18 mouse cellular contexts compared by ENCODE assay signal in genomic region chr16:31945372-31945771, GRCm38 (mm10). TPM values are rescaled to one million over a fixed set of nuclear protein-coding genes. Genes with fewer than 3 reads are reported as not detected.
DNase-seq lines count a peak whose midpoint lies in the region; ATAC-seq and TF ChIP-seq lines count a peak whose summit lies in the region.
"Had no signal": no experiment of that assay in that cellular context is flagged by ENCODE, and none has a peak within 500 bp of the region (broad histone marks: within the 10 kb centered on the region; RNA-seq: fewer than 3 reads in every experiment).

No protein-coding gene starts in this region.

- ATAC-seq in heart, embryonic 13.5 days (ENCODE audit: extremely low read depth, insufficient number of reproducible peaks, low FRiP score, low TSS enrichment), result no peak
- no peak for ATAC-seq in neural tube, embryonic 13.5 days (ENCODE audit: low read depth)
- no peak for ATAC-seq in neural tube, embryonic 15.5 days (ENCODE audit: low FRiP score)
- ATAC-seq: forebrain, embryonic 13.5 days; forebrain, postnatal 0 days; hindbrain, embryonic 16.5 days; inflammation-experienced regulatory T-cells, adult 6 months had no signal

- H3K4me2 ChIP-seq in heart, embryonic 13.5 days, result 0 out of 2 replicates have a peak overlapping the region, but pooled peaks have one; percentile 7
- H3K4me2 ChIP-seq in neural tube, embryonic 13.5 days, result 0 out of 2 replicates have a peak overlapping the region, but pooled peaks have one; percentile 74
- no peak overlapping the region for H3K4me2 ChIP-seq in neural tube, embryonic 15.5 days
- H3K4me2 ChIP-seq: embryonic facial prominence, embryonic 13.5 days; forebrain, embryonic 13.5 days; heart, embryonic 15.5 days had no signal

- no peak for TF ChIP-seq CTCF in left cerebral cortex, adult 2 months (IDR thresholded peaks at IDR 0.05)

- no peak overlapping the region for H3K4me3 ChIP-seq in heart, embryonic 13.5 days
- no peak overlapping the region for H3K4me3 ChIP-seq in left cerebral cortex, adult 2 months
- H3K4me3 ChIP-seq in neural tube, embryonic 13.5 days, result no peak overlapping the region
- no peak overlapping the region for H3K4me3 ChIP-seq in neural tube, embryonic 15.5 days (replicated peaks)
- H3K4me3 ChIP-seq: embryonic facial prominence, embryonic 13.5 days; forebrain, embryonic 13.5 days; heart, embryonic 15.5 days; hindbrain, embryonic 12.5 days had no signal

- intact Hi-C loops in heart, postnatal 25 days (cut with DNase I), result loop anchor here (5.0 kb wide), 1 partner anchor 302 kb away; the partner anchor contains the start of genes Fbxo45 and Wdr53
- intact Hi-C loops in left cerebral cortex, adult 2 months (cut with DNase I), result loop anchor here (10.0 kb wide), 1 partner anchor 299 kb away; the partner anchor contains the start of genes Fbxo45 and Wdr53
- intact Hi-C loops in left cerebral cortex, postnatal 10 days (cut with DNase I), result no loop called here

- no peak for DNase-seq in heart, postnatal 25 days (ENCODE audit: low spot score)
- DNase-seq in left cerebral cortex, adult 2 months (ENCODE audit: extremely low spot score in 1 of 2, low spot score in 2 of 2), result no peak
- no peak for DNase-seq in left cerebral cortex, postnatal 10 days (ENCODE audit: extremely low spot score in 1 of 2, low spot score in 2 of 2)
- DNase-seq: adrenal gland, adult 8-10 months; adrenal gland, postnatal 36 days; forebrain, postnatal 0 days; gastrocnemius, postnatal 14 days; heart, postnatal 14 days had no signal

- WGBS in heart, embryonic 13.5 days, result 74% methylated on average over 6 of the region's 6 CpGs
- 89% methylated on average over 6 of the region's 6 CpGs for WGBS in neural tube, embryonic 13.5 days
- WGBS in neural tube, embryonic 15.5 days, result 94% methylated on average over 6 of the region's 6 CpGs

- no peaks in the 10 kb centered on the region for H3K27me3 ChIP-seq in heart, embryonic 13.5 days (replicated peaks)
- H3K27me3 ChIP-seq in neural tube, embryonic 13.5 days, result no peaks in the 10 kb centered on the region
- no peaks in the 10 kb centered on the region for H3K27me3 ChIP-seq in neural tube, embryonic 15.5 days (replicated peaks)
- H3K27me3 ChIP-seq: embryonic facial prominence, embryonic 13.5 days; forebrain, embryonic 13.5 days; heart, embryonic 15.5 days; hindbrain, embryonic 12.5 days had no signal

- H3K27ac ChIP-seq in heart, embryonic 13.5 days (replicated peaks), result no peak overlapping the region
- H3K27ac ChIP-seq in left cerebral cortex, adult 2 months, result peak overlapping the region; percentile 15; the same call in 1 of the 2 replicates
- no peak overlapping the region for H3K27ac ChIP-seq in neural tube, embryonic 13.5 days (replicated peaks)
- H3K27ac ChIP-seq in neural tube, embryonic 15.5 days (replicated peaks), result no peak overlapping the region
- H3K27ac ChIP-seq: embryonic facial prominence, embryonic 13.5 days; forebrain, embryonic 13.5 days; heart, embryonic 15.5 days; hindbrain, embryonic 12.5 days had no signal

- peaks cover 38% of the 10 kb centered on the region for H3K4me1 ChIP-seq in heart, embryonic 13.5 days
- H3K4me1 ChIP-seq in neural tube, embryonic 13.5 days (replicated peaks), result peaks cover 56% of the 10 kb centered on the region
- H3K4me1 ChIP-seq in neural tube, embryonic 15.5 days, result peaks cover 52% of the 10 kb centered on the region

- H3K9me3 ChIP-seq in heart, embryonic 13.5 days, result no peaks in the 10 kb centered on the region
- H3K9me3 ChIP-seq in neural tube, embryonic 13.5 days, result no peaks in the 10 kb centered on the region
- no peaks in the 10 kb centered on the region for H3K9me3 ChIP-seq in neural tube, embryonic 15.5 days (replicated peaks)
- H3K9me3 ChIP-seq: embryonic facial prominence, embryonic 13.5 days; forebrain, embryonic 13.5 days; G1E; heart, embryonic 15.5 days; hindbrain, embryonic 12.5 days had no signal

- peaks cover 13% of the 10 kb centered on the region; the same call in 1 of the 2 replicates for H3K36me3 ChIP-seq in heart, embryonic 13.5 days
- H3K36me3 ChIP-seq in neural tube, embryonic 13.5 days, result peaks cover 8% of the 10 kb centered on the region; the same call in 1 of the 2 replicates
- H3K36me3 ChIP-seq in neural tube, embryonic 15.5 days, result peaks cover 8% of the 10 kb centered on the region; the same call in 1 of the 2 replicates
- H3K36me3 ChIP-seq: heart, embryonic 15.5 days had no signal

- no peak overlapping the region for H3K9ac ChIP-seq in heart, embryonic 13.5 days
- no peak overlapping the region for H3K9ac ChIP-seq in neural tube, embryonic 13.5 days
- H3K9ac ChIP-seq in neural tube, embryonic 15.5 days (replicated peaks), result no peak overlapping the region
- H3K9ac ChIP-seq: embryonic facial prominence, embryonic 13.5 days; forebrain, embryonic 13.5 days; forebrain, postnatal 0 days; heart, embryonic 15.5 days; hindbrain, embryonic 12.5 days had no signal

RNA-seq across cellular contexts. Expression of gene 0610012G03Rik, which starts 2.9 kb away (rescaled TPM):
- 101 and 107 TPM in 2 replicates for polyA plus RNA-seq in heart, embryonic 13.5 days (2015; fragmentation: Nextera tagmentation; extraction: Ambion mirVana)
- total RNA-seq in heart, postnatal 25 days (2021), result 10 to 100 TPM; 81.8 to 82.0 TPM
- total RNA-seq in left cerebral cortex, adult 2 months (2021), result 10 to 100 TPM; 40.4 to 45.1 TPM
- total RNA-seq in left cerebral cortex, postnatal 10 days (2021), result 10 to 100 TPM; 52.4 to 54.4 TPM
- polyA plus RNA-seq in neural tube, embryonic 13.5 days (2015; fragmentation: Nextera tagmentation; extraction: Ambion mirVana), result 93.1 and 99.5 TPM in 2 replicates
- polyA plus RNA-seq in neural tube, embryonic 15.5 days (2015; fragmentation: Nextera tagmentation; extraction: Ambion mirVana), result 111 and 126 TPM in 2 replicates

RNA-seq across cellular contexts. Expression of gene Ncbp2, which starts 2.9 kb away (rescaled TPM):
- polyA plus RNA-seq in heart, embryonic 13.5 days (2015; fragmentation: Nextera tagmentation; extraction: Ambion mirVana), result 66.7 and 74.1 TPM in 2 replicates
- 10 to 100 TPM; 21.4 to 25.5 TPM for total RNA-seq in heart, postnatal 25 days (2021)
- 10 to 100 TPM; 47.3 to 47.4 TPM for total RNA-seq in left cerebral cortex, adult 2 months (2021)
- 10 to 100 TPM; 44.8 to 45.9 TPM for total RNA-seq in left cerebral cortex, postnatal 10 days (2021)
- polyA plus RNA-seq in neural tube, embryonic 13.5 days (2015; fragmentation: Nextera tagmentation; extraction: Ambion mirVana), result 106 and 120 TPM in 2 replicates
- 90.5 and 98.7 TPM in 2 replicates for polyA plus RNA-seq in neural tube, embryonic 15.5 days (2015; fragmentation: Nextera tagmentation; extraction: Ambion mirVana)

RNA-seq across cellular contexts. Expression of gene Pigz, which starts 11.7 kb away (rescaled TPM):
- polyA plus RNA-seq in heart, embryonic 13.5 days (2015; fragmentation: Nextera tagmentation; extraction: Ambion mirVana), result 0.60 and 0.73 TPM in 2 replicates
- 1 to 10 TPM; 1.7 to 3.3 TPM for total RNA-seq in heart, postnatal 25 days (2021)
- 10 to 100 TPM; 20.7 to 20.9 TPM for total RNA-seq in left cerebral cortex, adult 2 months (2021)
- total RNA-seq in left cerebral cortex, postnatal 10 days (2021), result 10 to 100 TPM in 1 of 2 experiments, 1 to 10 TPM in 1; 7.9 to 12.9 TPM
- 2.0 and 4.3 TPM in 2 replicates for polyA plus RNA-seq in neural tube, embryonic 13.5 days (2015; fragmentation: Nextera tagmentation; extraction: Ambion mirVana)
- polyA plus RNA-seq in neural tube, embryonic 15.5 days (2015; fragmentation: Nextera tagmentation; extraction: Ambion mirVana), result 5.2 and 5.7 TPM in 2 replicates
- polyA plus RNA-seq: G1E had no signal

RNA-seq across cellular contexts. Expression of gene Senp5, which starts 57.7 kb away (rescaled TPM):
- polyA plus RNA-seq in heart, embryonic 13.5 days (2015; fragmentation: Nextera tagmentation; extraction: Ambion mirVana), result 10.4 and 11.3 TPM in 2 replicates
- total RNA-seq in heart, postnatal 25 days (2021), result 10 to 100 TPM; 11.9 to 13.3 TPM
- total RNA-seq in left cerebral cortex, adult 2 months (2021), result 10 to 100 TPM; 46.8 to 48.3 TPM
- 10 to 100 TPM; 41.7 to 43.8 TPM for total RNA-seq in left cerebral cortex, postnatal 10 days (2021)
- polyA plus RNA-seq in neural tube, embryonic 13.5 days (2015; fragmentation: Nextera tagmentation; extraction: Ambion mirVana), result 17.7 and 18.7 TPM in 2 replicates
- 15.5 and 16.1 TPM in 2 replicates for polyA plus RNA-seq in neural tube, embryonic 15.5 days (2015; fragmentation: Nextera tagmentation; extraction: Ambion mirVana)
